Mouse (Mus musculus): ENCODE results near the gene Hist1h4f. TPM values are rescaled to one million over a fixed set of nuclear protein-coding genes. Genes with fewer than 3 reads are reported as not detected.
"Not testable (repeated sequence)": the region's sequence is repeated elsewhere in the genome, so short reads cannot be mapped to it uniquely, and the experiment has no call there.

Hist1h4f gene
- polyA plus RNA-seq, 1 experiment from 2014 or later, result 1.3 TPM

- H3K27ac ChIP-seq (ENCODE audit: low read depth), result peak within 1 kb of the TSS; percentile 99
These were observed 30.2 kb upstream of the Hist1h4f start, which contains the start of gene Hist1h4d for GRCm38 (mm10) chr13:23581408-23582218. TSS of gene Hist1h4d (plus strand) at chr13:23581598.

GRCm38 (mm10) chr13:23577835-23578234 lies 26.4 kb upstream of the Hist1h4f start:
- Histone ChIP-seq H3K36me3 (ENCODE audit: control insufficient read depth, insufficient read depth, low read length) (no peaks in the 10 kb centered on the region), H3K9ac (ENCODE audit: low read length) (no peak overlapping the region), H3K4me1 (replicated peaks; ENCODE audit: control insufficient read depth, insufficient read depth, low read length) (peaks cover 18% of the 10 kb centered on the region), H3K4me3 (ENCODE audit: low read depth, low read length) (no peak overlapping the region), H3K27me3 (replicated peaks; ENCODE audit: control insufficient read depth, insufficient read depth, low read length) (no peaks in the 10 kb centered on the region), H3K27ac (ENCODE audit: low read depth) (no peak overlapping the region), H3K4me2 (ENCODE audit: low read length) (no peak overlapping the region), H3K9me3 (ENCODE audit: control insufficient read depth, low read length) (no peaks in the 10 kb centered on the region)
- WGBS, result 98% methylated on average over 1 of the region's 1 CpGs
- no peak for ATAC-seq (replicated peaks; ENCODE audit: low FRiP score, low TSS enrichment, low read depth)
- DNase-seq (ENCODE audit: low spot score), result peak; percentile 41

More at GRCm38 (mm10) chr13:23581408-23582218, 30.2 kb upstream of the Hist1h4f start, which contains the start of gene Hist1h4d:
- Histone ChIP-seq H3K9ac (ENCODE audit: low read length) (peak within 1 kb of the TSS; percentile 81), H3K4me1 (replicated peaks; ENCODE audit: control insufficient read depth, insufficient read depth, low read length) (peaks cover 28% of the 10 kb centered on the region), H3K4me2 (ENCODE audit: low read length) (peak within 1 kb of the TSS; percentile 73), H3K27me3 (replicated peaks; ENCODE audit: control insufficient read depth, insufficient read depth, low read length) (no peaks in the 10 kb centered on the region), H3K4me3 (ENCODE audit: low read depth, low read length) (peak within 1 kb of the TSS; percentile 46), H3K9me3 (ENCODE audit: control insufficient read depth, low read length) (no peaks in the 10 kb centered on the region), H3K36me3 (ENCODE audit: control insufficient read depth, insufficient read depth, low read length) (no peaks in the 10 kb centered on the region)
- DNase-seq (ENCODE audit: low spot score), result peak; percentile 100
- ATAC-seq (replicated peaks; ENCODE audit: low FRiP score, low TSS enrichment, low read depth), result peak; percentile 88
- under 1% methylated on average over 43 of the region's 43 CpGs for WGBS

- Histone ChIP-seq H3K9me3 (ENCODE audit: control insufficient read depth, low read length) (no peaks in the 10 kb centered on the region), H3K4me3 (ENCODE audit: low read depth, low read length) (peak overlapping the region; percentile 38), H3K36me3 (ENCODE audit: control insufficient read depth, insufficient read depth, low read length) (no peaks in the 10 kb centered on the region), H3K27me3 (replicated peaks; ENCODE audit: control insufficient read depth, insufficient read depth, low read length) (no peaks in the 10 kb centered on the region), H3K4me1 (replicated peaks; ENCODE audit: control insufficient read depth, insufficient read depth, low read length) (peaks cover 14% of the 10 kb centered on the region), H3K27ac (ENCODE audit: low read depth) (peak overlapping the region; percentile 80), H3K9ac (ENCODE audit: low read length) (peak overlapping the region; percentile 86), H3K4me2 (ENCODE audit: low read length) (peak overlapping the region; percentile 80)
- WGBS, result 31% methylated on average over 6 of the region's 6 CpGs
- DNase-seq (ENCODE audit: low spot score) (peak; percentile 49), ATAC-seq (replicated peaks; ENCODE audit: low FRiP score, low TSS enrichment, low read depth) (no peak)
These were observed 25.6 kb upstream of the Hist1h4f start for GRCm38 (mm10) chr13:23576906-23577639.

DNA sequence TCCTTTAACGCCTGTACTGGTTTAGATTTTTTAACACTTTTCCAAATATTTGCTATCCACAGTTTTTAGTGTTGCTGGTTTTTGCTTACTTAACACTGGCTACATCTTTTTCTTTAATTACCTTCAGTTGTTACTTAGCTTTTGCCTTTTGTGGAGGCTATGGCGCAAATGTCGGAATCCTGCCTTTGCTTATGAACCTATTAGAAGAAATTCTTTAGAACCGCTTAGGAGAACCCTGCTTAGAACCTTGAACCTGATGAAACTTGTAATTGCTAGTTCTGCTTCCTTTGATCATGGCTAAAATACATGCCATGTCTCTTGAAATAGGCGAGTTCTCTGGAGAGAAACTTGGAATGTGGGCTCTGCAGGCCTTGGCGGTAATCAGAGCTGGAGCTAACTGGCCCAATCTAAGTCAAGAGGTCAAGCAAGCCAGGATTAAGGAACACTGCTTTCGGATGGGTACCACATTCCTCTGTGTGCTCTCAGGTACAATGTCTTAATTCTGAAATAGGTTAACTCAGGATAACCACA lies 25.0 kb upstream of the Hist1h4f start:
- Histone ChIP-seq H3K27ac (ENCODE audit: low read depth) (peak overlapping the region; percentile 80), H3K9me3 (ENCODE audit: control insufficient read depth, low read length) (no peaks in the 10 kb centered on the region), H3K4me1 (replicated peaks; ENCODE audit: control insufficient read depth, insufficient read depth, low read length) (peaks cover 14% of the 10 kb centered on the region), H3K4me3 (ENCODE audit: low read depth, low read length) (peak overlapping the region; percentile 38), H3K9ac (ENCODE audit: low read length) (peak overlapping the region; percentile 86), H3K36me3 (ENCODE audit: control insufficient read depth, insufficient read depth, low read length) (no peaks in the 10 kb centered on the region), H3K4me2 (ENCODE audit: low read length) (peak overlapping the region; percentile 80), H3K27me3 (replicated peaks; ENCODE audit: control insufficient read depth, insufficient read depth, low read length) (no peaks in the 10 kb centered on the region)
- 5% methylated on average over 7 of the region's 7 CpGs for WGBS
- DNase-seq (ENCODE audit: low spot score) (peak; percentile 74), ATAC-seq (replicated peaks; ENCODE audit: low FRiP score, low TSS enrichment, low read depth) (no peak)

DNA sequence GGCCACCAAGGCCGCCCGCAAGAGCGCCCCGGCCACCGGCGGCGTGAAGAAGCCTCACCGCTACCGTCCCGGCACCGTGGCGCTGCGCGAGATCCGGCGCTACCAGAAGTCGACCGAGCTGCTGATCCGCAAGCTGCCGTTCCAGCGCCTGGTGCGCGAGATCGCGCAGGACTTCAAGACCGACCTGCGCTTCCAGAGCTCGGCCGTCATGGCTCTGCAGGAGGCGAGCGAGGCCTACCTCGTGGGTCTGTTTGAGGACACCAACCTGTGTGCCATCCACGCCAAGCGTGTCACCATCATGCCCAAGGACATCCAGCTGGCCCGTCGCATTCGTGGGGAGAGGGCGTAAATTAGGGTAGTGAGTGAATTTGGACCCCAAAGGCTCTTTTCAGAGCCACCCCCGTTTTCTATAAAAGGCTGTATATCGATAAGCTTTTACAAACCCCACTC lies 24.4 kb upstream of the Hist1h4f start:
- not testable (repeated sequence) for ATAC-seq (replicated peaks; ENCODE audit: low FRiP score, low TSS enrichment, low read depth)
- 2% methylated on average over 8 of the region's 40 CpGs for WGBS
- peak; percentile 63 for DNase-seq (ENCODE audit: low spot score)

GRCm38 (mm10) chr13:23575271-23575851 lies 23.9 kb upstream of the Hist1h4f start, which contains the start of gene Hist1h3d:
TSS of gene Hist1h3d (plus strand) at chr13:23575763.
- peak within 1 kb of the TSS; percentile 80 for H3K4me2 ChIP-seq (ENCODE audit: low read length)
- peaks cover 14% of the 10 kb centered on the region for H3K4me1 ChIP-seq (replicated peaks; ENCODE audit: control insufficient read depth, insufficient read depth, low read length)
- peak within 1 kb of the TSS; percentile 86 for H3K9ac ChIP-seq (ENCODE audit: low read length)
- H3K4me3 ChIP-seq (ENCODE audit: low read depth, low read length), result peak within 1 kb of the TSS; percentile 38
- ATAC-seq (replicated peaks; ENCODE audit: low FRiP score, low TSS enrichment, low read depth) (peak; percentile 69), DNase-seq (ENCODE audit: low spot score) (peak; percentile 85)
- H3K9me3 ChIP-seq (ENCODE audit: control insufficient read depth, low read length), result no peaks in the 10 kb centered on the region
- under 1% methylated on average over 18 of the region's 18 CpGs for WGBS
- peak within 1 kb of the TSS; percentile 80 for H3K27ac ChIP-seq (ENCODE audit: low read depth)
- no peaks in the 10 kb centered on the region for H3K36me3 ChIP-seq (ENCODE audit: control insufficient read depth, insufficient read depth, low read length)
- no peaks in the 10 kb centered on the region for H3K27me3 ChIP-seq (replicated peaks; ENCODE audit: control insufficient read depth, insufficient read depth, low read length)

More for the DNA sequence above, 24.4 kb upstream of the Hist1h4f start:
- Histone ChIP-seq H3K9ac (ENCODE audit: low read length) (peak overlapping the region; percentile 86), H3K4me1 (replicated peaks; ENCODE audit: control insufficient read depth, insufficient read depth, low read length) (peaks cover 14% of the 10 kb centered on the region), H3K4me2 (ENCODE audit: low read length) (peak overlapping the region; percentile 80), H3K4me3 (ENCODE audit: low read depth, low read length) (peak overlapping the region; percentile 38), H3K27ac (ENCODE audit: low read depth) (peak overlapping the region; percentile 80)
- H3K27me3 ChIP-seq (replicated peaks; ENCODE audit: control insufficient read depth, insufficient read depth, low read length); H3K36me3 ChIP-seq (ENCODE audit: control insufficient read depth, insufficient read depth, low read length); H3K9me3 ChIP-seq (ENCODE audit: control insufficient read depth, low read length): not testable (repeated sequence)

- Histone ChIP-seq H3K4me3 (ENCODE audit: low read depth, low read length) (peak overlapping the region; percentile 59), H3K27ac (ENCODE audit: low read depth) (peak overlapping the region; percentile 98), H3K9ac (ENCODE audit: low read length) (peak overlapping the region; percentile 61), H3K4me1 (replicated peaks; ENCODE audit: control insufficient read depth, insufficient read depth, low read length) (peaks cover 14% of the 10 kb centered on the region), H3K4me2 (ENCODE audit: low read length) (peak overlapping the region; percentile 80)
- not testable (repeated sequence) for H3K27me3 ChIP-seq (replicated peaks; ENCODE audit: control insufficient read depth, insufficient read depth, low read length); DNase-seq (ENCODE audit: low spot score); H3K36me3 ChIP-seq (ENCODE audit: control insufficient read depth, insufficient read depth, low read length); H3K9me3 ChIP-seq (ENCODE audit: control insufficient read depth, low read length); ATAC-seq (replicated peaks; ENCODE audit: low FRiP score, low TSS enrichment, low read depth)
- WGBS, result 0% methylated on average over 6 of the region's 39 CpGs
These were observed 23.2 kb upstream of the Hist1h4f start for GRCm38 (mm10) chr13:23574546-23575170.

All from intestine, embryonic 14.5 days (tissue).